Mouse (Mus musculus) thymus, postnatal 10 days (tissue): Measurements from ENCODE around the gene Pde6h.
A peak's percentile ranks its signal among the peaks of the same experiment; 100 is the strongest.

Experiments used
- DNase-seq, 2 experiments: peaks; one replicate each; pipeline ENCODE4 v3.0.0; 2021; ENCODE audit warnings: low spot score in 2 of 2

Pde6h gene

DNA sequence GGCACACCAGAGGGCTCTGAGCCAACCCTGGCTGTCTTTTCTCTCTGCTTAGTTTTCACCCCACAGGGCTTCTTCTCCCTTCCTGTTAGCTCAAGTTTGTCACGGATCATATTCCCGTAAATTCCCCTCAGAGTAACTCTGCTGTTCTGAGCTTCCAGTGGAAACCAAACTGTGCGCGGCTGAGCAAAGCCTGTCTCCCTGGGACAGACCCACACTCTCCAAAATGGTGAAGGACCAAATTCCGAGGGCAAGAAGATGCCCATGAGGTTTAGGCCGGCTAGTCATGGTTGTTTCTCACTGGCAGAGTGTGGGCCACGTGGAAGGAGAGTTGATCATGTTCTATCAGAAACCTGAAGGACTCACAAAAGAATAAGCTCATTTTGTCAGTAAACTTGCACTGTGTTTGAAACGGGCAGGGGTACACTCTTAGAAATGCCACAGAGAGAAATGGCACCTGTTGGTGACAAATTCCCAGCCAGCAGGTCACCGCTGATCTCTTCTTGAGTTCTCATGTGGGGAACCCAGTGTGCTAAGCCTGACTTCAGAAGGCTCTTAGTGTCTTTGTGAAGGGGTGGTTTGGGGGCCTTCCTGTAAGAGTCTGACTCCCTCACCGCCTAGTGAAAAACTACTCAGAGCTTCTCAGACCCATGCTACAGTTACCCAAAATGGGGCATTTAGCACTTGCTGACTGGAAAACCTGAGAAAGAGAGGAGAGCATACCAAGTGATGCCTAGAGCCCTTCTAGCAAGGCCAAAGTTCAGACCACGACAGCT, 16.7 kb downstream of the Pde6h start:
- DNase-seq: peak in 1 of 2 experiments; percentile 50

DNA sequence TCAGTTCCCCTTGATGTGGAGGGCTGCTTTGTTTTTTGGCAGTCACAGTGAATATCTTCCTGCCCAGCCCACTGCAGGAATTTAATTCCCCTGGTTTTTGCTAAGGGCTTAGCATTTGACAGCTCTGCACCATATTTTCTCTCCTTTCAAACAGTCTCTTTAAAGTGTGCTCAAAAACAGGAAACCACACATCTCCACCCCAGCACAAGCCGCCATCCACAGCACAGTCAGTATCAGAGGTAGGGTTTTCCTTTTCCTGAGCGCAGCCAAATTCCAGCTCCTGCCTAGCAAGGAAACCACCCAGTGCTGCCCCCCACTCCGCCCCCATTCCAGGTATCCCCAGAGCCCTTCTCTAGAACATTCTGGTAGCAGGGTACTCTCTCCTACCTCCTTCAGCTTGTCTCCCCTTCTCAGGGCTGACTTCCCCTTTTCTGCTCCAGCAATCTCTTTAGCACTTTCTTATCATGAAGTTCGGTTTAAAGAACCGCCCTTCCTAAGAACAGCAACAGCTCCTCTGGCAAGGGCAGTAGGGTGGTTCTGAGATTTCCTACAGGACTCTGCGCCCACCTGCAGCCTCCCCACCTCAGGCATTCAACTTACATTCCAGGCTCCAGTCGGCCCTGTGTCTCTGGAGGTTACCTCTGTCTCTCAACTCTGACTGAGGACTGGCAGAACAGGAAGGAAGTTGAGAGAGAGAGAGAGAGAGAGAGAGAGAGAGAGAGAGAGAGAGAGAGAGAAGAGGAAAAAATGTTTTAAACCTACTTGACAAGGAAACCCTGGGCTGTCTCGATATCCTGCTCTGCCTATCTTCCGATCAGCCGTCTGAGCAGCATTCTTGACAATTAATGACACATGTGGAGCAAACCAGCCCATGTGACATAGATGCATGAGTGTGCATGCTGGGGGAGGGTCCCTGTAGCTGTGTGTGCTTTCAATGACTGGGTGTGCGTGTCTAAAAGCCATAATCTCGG, 17.7 kb downstream of the Pde6h start, which contains the start of gene Arhgdib:
Gene Arhgdib, minus strand, starts transcription at position 849 of the 971 bp plus-strand sequence.
- peak; percentile 58 to 65 for DNase-seq

DNA sequence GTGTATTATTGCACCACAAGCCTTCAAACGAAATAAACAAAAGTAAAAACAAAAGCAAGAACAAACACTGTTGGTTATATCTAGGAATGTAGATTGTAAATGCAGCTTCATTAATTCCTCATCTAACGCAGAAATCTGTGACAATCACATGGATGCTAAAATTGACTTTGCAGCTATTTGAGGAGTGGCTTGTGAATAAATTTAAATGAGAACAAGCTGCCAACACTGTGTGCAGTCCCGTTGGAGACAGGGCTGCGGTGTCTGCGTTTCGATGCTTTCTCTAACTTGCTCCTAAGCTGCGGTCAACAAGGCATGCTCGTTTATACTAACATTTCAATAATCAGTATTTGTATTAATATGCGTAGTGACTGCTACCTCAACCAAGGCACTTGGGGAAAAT, 18.6 kb downstream of the Pde6h start:
- no peak for DNase-seq

DNA sequence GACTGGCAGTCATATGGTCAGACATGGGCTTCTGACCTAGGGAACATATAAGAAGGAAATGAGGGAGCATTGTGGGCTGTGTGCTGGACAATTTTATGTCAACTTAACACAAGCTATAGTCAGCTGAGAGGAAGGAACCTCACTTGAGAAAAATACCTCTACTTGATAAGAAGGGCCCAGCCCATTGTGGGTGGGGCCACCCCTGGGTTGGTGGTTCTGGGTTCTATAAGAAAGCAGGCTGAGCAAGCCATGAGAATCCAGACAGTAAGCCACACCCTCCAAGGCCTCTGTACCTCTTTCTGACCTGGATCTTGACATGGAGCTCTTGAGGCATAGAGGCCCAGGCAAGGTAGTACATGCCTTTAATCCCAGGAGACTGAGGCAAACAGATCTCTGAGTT, 19.8 kb downstream of the Pde6h start:
- DNase-seq: no peak

DNA sequence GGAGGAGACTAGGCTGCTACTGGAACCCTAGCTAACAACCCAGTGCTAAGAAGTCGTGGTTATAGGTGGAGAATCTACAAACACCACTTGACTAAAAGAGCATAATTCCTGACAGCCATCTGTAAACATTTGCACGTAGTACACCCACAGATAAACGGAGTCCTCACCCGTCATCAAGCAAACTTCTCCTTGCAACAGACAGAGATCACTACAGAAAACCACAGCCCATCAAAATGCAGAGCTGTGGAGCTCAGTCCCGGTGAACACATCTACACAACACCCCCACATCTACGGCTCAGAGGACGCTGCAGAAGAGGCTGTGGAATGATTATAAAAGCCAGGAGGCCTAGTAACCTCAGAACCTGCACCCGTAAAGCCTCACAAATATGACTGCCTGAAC, 20.9 kb downstream of the Pde6h start:
- DNase-seq: no peak

DNA sequence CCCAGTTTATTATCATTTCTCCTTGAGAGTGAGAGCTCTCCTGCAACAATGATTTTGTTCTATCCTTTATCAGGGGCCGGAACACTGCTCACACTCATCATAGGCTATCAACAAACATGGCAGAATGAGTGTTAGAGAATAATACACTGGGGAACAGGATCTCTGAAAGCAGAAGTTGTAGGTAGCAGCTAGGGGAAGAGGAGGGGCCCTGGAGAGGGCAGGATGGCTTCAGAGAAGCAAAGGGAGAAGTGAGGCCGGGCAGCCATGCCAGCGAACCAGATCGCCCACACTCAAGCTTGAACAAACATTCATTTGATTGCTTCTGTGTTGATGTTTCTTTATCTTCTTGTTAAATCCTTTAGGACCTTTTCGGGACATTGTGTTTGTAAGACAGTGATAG, 22.6 kb downstream of the Pde6h start:
- DNase-seq: no peak

DNA sequence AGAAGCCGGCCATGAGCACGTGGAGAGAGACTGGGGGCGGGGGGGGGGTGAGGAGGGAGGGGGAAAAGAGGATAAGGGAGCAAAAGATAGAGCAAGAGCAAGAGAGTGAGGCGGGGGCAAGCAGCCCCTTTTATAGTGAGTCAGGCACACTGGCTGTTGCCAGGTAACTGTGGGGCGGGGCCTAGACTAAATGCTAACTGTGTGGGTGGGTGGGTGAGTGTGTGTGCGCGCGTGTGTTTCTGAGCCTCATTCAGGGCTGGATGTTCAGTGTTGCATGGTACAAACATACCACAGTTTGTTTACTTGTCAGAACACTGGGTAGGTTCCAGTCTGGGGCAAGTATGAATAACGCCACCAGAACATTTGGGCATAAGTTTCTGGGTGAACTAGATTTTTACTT, 23.3 kb downstream of the Pde6h start:
- DNase-seq: peak; percentile 45 to 57

DNA sequence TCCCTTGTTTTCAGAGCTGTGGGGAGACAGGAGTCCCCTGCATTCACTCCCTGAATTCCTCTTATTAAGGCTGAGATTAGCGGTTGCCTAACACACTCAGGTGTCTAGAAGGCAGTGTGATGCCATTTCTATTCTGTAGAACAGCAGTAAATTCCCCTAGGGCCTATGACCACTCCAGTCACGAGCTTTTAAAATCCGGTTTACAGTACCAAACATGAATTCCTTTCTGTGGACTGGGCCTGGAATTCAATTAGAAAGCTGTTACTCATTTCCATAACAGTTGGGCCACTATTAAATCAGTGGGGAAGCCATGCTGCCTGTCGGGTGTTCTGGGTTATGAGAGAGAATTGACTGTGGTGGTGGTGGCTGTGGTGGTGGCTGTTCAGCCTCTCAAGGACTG, 24.1 kb downstream of the Pde6h start:
- no peak for DNase-seq

DNA sequence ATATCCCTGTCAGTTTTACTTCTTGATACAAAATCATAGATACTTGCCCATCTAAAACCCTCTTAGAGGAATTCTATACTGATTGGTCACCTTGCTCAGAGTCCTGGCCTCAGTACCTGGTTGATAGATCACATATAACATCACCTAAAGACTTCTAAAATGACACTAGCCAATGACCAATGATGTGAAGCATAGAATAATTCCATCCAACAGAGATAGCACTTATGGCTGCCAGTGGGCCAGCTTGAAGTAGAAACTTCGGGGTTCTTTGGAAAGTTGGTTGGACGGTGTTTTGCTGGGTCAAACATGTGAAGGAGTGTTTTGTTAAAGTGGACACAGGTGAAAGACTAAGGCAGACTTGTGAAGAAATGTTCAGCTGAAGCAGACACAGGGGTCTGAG, 26.5 kb downstream of the Pde6h start:
- no peak for DNase-seq

DNA sequence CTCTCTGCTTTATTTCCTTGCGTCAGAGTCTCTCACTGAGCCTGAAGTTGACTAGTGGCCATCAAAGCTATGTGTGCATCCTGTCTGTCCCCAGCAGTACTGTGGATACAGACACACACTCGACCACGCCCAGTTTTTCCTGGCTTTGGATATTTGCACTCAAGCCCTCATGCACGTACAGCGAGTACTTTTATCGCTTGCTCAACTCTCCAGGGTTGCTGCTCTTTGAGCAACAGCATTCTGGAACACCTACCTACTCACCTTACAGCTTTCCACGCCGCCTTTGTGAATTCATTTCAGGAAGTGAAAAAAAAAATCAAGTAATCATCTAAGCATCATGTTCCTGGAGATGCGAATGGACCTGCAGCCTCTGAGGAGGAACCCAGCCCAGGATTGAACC, 29.3 kb downstream of the Pde6h start:
- DNase-seq: no peak

DNA sequence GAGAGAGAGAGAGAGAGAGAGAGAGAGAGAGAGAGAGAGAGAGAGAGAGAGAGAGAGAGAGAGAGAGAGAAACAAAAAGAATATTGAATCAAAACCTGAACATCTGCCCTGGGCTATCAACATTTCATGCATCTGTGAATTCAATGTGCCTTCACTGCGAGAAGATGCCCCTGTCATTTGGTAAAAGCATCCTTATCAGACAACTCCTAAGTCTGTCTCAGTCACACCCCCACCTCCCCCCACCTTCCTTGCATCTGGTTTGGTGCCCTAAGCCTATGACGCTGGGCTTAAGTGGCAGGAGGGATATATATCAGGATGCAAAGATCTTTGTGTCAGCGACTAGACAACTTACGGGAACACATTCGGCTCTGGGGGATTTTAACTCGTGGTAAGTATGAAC, 30.6 kb downstream of the Pde6h start:
- DNase-seq: no peak

DNA sequence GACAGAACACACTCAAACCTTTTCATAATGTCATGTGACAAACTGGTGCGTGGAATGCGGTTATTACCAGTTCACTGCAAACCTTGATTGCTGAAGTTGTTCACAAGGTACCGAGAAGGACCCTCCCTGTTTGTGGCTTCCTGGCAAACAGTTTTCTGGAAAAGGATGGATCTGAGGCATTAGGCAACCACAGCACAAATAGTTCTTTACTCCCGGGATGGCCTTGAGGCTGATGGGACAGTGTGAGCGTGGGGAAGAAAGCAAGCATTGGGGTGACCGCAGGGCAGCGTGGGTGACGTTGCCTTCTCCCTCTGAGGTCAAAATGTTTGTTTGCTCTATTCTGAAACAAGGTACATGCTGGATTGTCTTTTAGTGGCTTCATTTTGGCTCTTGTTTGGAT, 31.1 kb downstream of the Pde6h start:
- no peak for DNase-seq

DNA sequence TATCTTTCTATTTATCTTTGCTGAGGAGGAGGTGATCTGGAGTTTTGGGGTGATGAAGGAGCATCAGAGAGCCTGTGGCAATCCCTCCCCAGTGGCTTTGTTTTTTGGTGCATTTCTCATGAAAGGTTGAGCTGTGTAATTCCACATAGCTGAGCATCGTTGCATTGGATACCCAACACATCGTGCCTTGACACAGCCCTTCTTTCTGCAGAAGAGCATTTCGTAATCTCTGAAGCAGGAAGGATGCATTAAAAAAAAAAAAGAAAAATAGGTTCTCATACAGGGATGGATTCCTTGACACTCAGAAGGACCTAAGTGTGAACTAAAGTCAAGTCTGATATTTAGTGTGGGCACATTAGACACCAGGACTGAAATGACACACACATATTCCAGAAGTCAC, 31.6 kb downstream of the Pde6h start:
- DNase-seq: no peak

DNA sequence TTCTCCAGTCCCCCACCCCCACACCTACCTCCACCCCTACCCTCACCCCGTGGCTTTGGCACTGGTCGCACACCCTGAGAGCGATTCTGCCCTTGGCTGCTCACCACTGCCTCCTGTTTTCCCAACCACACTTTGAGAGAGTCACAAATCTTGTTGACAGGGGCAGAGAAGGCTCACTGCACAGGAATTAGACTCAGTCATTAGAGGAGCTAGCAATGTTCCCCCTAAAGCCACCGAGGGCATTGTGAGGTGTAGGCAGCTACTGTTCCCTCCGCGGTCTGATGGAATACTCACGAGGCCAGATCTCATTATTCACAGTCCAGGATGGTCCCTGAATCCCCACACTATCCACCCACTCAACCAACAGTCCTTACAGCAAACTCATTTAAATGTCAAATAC, 33.4 kb downstream of the Pde6h start:
- DNase-seq: no peak

DNA sequence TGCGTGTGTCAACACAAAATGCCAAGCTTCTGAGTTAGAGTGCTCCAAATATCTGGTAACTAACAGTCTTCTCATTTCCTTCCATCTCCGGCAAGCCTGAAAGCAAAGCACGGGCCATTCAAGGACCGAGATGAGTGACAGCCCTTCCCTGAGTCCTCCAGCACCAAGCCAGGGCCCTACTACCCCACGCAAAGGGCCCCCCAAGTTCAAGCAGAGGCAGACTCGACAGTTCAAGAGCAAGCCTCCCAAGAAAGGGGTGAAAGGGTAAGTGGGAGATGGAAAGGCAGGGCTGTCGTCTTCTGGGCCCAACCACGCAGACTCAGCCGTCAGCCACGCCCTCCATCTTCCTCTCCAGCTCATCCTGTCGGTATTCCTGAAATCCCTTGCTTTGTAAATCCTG, 35.5 kb downstream of the Pde6h start:
- no peak for DNase-seq

DNA sequence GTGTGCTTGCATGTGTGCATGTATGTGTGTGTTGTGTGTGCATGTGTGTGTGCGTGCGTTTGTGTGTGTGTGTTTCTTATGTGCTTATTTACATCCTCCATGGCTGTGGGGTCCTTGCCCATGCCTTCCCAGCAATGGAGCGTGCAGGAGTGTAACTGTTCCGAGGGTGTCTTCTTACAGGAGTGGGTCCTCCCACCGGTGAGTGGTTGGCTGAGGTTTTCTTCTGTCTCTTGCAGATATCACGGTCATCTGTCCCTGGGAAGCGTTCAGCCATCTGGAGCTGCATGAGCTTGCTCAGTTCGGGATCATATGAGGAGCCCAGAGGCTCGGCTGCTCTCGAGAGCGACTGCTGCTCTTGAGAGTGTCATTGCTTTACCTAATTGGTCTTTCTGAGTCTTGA, 39.3 kb downstream of the Pde6h start:
- no peak for DNase-seq

DNA sequence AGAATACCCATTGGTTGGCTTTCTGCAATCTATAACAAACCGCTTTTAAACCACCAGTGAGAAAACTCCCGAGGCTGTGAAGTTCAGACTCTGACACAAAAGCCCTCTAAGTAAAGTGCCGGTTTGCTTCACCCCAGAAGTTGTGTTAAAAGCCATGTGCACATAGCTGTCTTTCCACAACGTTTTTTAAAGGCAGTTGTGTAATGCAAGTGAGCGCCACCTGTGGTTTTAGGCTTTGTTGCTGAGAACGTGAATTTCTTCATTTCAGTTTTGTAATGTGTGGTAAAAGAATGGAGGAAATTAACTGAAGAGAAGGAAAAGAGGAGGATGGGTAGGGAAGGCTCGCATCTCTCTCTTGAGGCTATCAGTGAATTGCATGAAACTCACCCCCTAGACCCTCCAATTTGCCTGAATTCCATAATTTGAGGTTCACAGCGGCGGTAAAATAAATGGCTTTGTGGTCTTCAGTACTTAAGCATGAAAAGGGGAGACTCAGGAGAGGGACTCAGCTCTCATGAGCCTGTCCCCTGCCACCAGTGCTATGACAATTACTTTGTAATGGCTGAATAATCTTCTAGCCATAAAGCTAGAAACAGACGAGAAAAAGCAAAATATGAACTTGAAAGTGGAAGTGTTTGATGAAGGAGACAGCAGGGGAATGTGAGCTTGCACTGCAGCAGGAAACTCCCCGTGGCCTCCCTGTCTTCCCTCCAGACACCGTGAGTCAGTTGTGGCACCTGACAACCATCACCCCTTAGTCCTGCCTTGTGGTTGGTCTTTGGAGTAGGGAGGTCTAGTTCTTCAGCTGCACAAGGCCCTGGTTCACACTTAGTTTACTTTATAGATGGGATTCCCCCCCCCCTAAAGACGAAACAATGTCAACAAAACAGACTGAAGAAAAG, 41.2 kb downstream of the Pde6h start:
- DNase-seq: peak in 1 of 2 experiments; percentile 43

DNA sequence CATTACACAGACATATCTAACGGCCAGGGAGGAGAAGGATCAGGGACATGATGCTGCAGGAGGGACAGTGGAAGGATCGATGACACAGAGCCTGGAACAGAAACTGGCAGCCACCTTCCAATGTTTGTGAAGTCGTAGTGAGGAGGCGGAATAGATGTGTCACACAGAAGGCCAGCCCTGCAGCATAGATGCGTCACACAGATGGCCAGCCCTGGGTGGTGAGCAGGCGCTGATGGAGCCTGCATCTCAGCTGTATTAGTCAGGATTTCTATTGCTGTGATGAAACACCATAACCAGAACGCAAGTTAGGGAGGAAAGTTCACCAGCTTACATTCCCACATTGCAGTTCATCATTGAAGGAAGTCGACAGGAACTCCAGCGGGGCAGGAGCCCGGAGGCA, 42.3 kb downstream of the Pde6h start:
- DNase-seq: no peak

DNA sequence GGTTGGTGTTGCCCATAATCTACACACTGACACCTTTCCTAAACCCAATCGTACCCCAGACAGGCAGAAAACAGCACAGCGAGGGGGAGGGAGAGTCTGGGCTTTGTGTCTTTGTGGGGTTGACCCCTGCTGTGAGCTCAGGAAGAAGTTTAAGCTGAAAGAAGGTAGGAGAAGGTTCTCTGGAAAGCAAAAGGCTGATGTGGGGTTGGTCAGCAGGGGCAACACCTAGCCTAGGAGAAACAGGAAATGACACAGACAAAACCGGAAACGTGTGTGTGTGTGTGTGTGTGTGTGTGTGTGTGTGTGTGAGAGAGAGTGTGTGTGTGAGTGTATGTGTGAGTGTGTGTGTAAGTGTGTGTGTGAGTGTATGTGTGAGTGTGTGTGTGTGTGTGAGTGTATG, 43.8 kb downstream of the Pde6h start:
- no peak for DNase-seq

DNA sequence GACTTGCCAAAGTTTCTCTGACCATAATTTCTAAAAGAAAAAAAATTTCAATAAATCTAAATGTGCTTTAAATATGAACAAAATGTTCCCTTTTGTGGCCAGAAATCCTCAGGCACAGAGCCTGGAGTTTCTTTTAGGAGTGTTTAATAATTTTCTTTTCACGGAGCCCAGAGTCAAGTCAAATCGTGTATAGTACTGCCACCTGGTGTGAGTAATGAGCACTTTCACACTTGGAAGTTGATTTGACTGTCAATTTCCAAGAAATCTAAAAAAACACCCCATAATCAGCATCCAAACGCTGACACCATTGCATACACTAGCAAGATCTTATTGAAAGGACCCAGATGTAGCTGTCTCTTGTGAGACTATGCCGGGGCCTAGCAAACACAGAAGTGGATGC, 45.2 kb downstream of the Pde6h start:
- DNase-seq: peak in 1 of 2 experiments; percentile 19

DNA sequence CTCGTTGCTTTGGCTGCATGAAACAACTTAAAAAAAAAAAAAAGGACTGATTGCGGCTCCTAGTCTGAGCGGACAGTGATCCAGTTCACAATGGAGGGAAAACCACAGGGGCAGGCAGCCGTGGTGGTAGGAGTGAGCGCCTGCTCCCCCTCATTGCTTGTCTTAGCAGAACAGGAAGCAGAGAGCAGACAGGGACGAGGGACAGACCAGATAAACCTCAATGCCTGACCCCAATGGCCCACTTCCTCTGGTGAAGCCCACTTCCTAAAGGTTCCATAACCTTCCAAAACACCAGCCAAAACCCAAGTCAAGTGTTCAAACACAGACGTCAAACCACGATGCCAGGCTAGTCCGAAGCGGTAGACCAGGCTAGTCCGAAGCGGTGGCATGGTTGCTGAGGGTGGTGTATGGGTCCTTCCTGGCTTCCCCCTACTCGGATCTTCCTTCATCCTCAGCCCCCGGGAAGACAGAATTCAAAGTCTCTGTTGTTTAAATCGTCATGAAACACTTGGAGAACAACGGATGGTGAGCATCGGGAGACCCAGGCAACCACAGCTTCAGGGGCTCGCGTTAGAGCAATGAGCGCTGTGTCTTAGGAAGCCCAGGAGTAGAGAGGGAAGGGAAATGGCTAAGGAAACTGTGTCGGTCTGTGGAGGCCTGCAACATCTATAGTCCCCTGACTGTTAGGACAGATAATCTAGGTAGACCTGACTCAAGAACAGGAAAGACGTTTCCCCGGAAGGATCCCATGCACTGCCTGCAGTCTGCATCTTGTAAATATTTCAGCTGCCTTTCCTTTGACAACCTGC, 55.8 kb downstream of the Pde6h start:
- DNase-seq: peak in 1 of 2 experiments; percentile 26
